Mouse (Mus musculus): Measurements from ENCODE around the gene Tdrkh.

GRCm38 (mm10) chr3:94481429-94481828, 68.4 kb downstream of the Tdrkh start:
- TF ChIP-seq POLR2A (IDR thresholded peaks at IDR 0.05; ENCODE audit: insufficient read depth, low read depth, low read length) (no peak), CTCF (IDR thresholded peaks at IDR 0.05; ENCODE audit: insufficient read depth, low read depth, low read length) (no peak)

Data from olfactory bulb, adult 2 months (tissue).